Mouse (Mus musculus) erythroblast, embryonic 14.5 days (primary cell): Measurements from ENCODE around the gene Dnajb1. TPM values are rescaled to one million over a fixed set of nuclear protein-coding genes. Genes with fewer than 3 reads are reported as not detected.
"Not testable (repeated sequence)": the region's sequence is repeated elsewhere in the genome, so short reads cannot be mapped to it uniquely, and the experiment has no call there.

ENCODE experiments used
- H3K27me3 ChIP-seq: 2 replicates; pipeline ENCODE4 v1.6.1; 2012; ENCODE audit warnings: inconsistent platforms; ENCODE audit not compliant: control insufficient read depth
- H3K36me3 ChIP-seq: 2 replicates; pipeline ENCODE4 v1.6.1; 2012; ENCODE audit warnings: mild to moderate bottlenecking, inconsistent platforms; ENCODE audit not compliant: control insufficient read depth
- H3K4me1 ChIP-seq: 2 replicates; pipeline ENCODE4 v1.6.1; 2012; ENCODE audit warnings: inconsistent platforms; ENCODE audit not compliant: control insufficient read depth
- H3K4me3 ChIP-seq: replicated peaks from 2 replicates; pipeline ENCODE3; 2012; ENCODE audit warnings: moderate library complexity, mild to moderate bottlenecking, inconsistent platforms
- H3K9me3 ChIP-seq: 2 replicates; pipeline ENCODE4 v1.6.1; 2012; ENCODE audit warnings: low read length, inconsistent platforms, mixed read lengths; ENCODE audit not compliant: control insufficient read depth
- GATA1 ChIP-seq: IDR thresholded peaks from 2 replicates; pipeline ENCODE4 v1.6.1; 2012; ENCODE audit warnings: low read length, inconsistent platforms, mixed read lengths
- TAL1 ChIP-seq: IDR thresholded peaks from 3 replicates; pipeline ENCODE4 v1.6.1; 2012; ENCODE audit warnings: low read length, inconsistent platforms, mixed read lengths
- polyA plus RNA-seq: library from polyadenylated mRNA; stranded (reverse); fragments of >175 nt; gene quantifications from 2 replicates; pipeline ENCODE4 v1.2.3, GENCODE M21; 2012

Dnajb1 gene
- polyA plus RNA-seq, 1 experiment, result 20.5 TPM

DNA sequence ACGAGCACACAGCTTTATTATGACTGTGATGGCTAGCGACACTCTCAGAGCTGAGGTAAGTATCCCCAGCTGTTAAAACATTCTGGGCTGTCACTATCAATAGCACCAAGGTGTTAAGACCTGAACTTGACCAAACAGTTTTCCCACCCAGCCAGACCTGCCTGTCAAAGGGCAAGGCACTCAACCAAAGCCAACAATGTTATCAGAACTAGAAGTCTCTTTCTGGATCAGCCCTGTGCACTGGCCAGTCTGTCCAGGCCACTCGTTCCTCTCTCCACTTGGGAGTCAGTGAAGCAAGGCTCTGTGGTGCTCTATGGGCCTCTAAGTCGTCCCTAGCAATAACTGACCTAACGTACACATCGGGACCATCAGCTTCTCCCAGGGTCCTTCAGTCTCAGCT is 20.3 kb upstream of the Dnajb1 start:
- no peak overlapping the region for H3K4me3 ChIP-seq
- peaks cover 70% of the 10 kb centered on the region for H3K36me3 ChIP-seq
- H3K9me3 ChIP-seq, result no peaks in the 10 kb centered on the region
- H3K4me1 ChIP-seq, result peaks cover 20% of the 10 kb centered on the region
- TF ChIP-seq TAL1 (no peak), GATA1 (no peak)
- no peaks in the 10 kb centered on the region for H3K27me3 ChIP-seq

DNA sequence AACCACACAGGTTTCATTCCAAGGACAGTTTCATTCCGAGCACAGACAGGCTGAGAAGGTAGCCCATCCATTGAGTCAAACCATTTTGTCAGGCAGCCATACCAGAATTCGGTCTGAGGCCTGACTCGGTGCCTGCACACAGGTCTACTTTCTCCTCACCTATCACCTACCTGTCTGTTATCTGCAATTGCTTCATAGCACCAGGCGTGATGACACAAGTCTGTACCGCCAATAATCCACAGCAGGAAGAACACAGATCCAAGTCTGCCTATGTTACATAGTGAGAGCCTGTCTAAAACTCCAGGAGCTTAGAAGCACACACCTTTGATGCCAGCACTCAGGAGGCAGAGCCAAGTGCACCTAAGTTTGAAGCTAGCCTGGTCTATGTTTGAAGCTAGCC is 19.1 kb upstream of the Dnajb1 start:
- Histone ChIP-seq H3K9me3 (no peaks in the 10 kb centered on the region), H3K4me1 (peaks cover 31% of the 10 kb centered on the region), H3K36me3 (peaks cover 61% of the 10 kb centered on the region), H3K27me3 (no peaks in the 10 kb centered on the region), H3K4me3 (no peak overlapping the region)
- TF ChIP-seq TAL1 (no peak), GATA1 (no peak)

DNA sequence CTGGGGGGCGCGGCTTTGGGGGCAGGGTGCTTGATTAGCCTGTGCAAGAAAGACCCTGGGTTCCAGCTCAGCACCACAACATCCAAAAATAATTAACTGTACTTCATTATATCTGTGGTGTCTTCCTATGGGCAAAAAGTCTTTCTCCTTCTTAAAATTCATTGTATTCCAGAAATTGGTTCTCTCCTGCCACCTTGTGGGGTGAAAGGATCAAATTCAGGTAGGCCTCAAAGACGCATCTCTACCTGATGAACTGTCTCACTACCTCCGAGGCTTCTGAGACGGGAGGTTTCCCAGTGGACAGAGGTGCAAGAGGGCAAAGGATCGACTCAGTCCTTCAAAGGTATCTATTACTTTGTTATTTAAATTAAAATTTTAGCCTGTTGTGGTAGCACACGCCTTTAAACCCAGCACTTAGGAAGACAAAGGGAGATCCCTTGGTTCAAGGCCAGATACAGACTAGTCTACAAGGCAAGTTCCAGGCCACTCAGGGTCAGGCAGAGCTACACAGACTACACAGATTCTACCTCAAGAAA is 17.4 kb upstream of the Dnajb1 start:
- Histone ChIP-seq H3K27me3 (no peaks in the 10 kb centered on the region), H3K4me1 (peaks cover 35% of the 10 kb centered on the region), H3K4me3 (no peak overlapping the region), H3K9me3 (no peaks in the 10 kb centered on the region), H3K36me3 (peaks cover 48% of the 10 kb centered on the region)
- no peak for TF ChIP-seq GATA1
- no peak for TF ChIP-seq TAL1

DNA sequence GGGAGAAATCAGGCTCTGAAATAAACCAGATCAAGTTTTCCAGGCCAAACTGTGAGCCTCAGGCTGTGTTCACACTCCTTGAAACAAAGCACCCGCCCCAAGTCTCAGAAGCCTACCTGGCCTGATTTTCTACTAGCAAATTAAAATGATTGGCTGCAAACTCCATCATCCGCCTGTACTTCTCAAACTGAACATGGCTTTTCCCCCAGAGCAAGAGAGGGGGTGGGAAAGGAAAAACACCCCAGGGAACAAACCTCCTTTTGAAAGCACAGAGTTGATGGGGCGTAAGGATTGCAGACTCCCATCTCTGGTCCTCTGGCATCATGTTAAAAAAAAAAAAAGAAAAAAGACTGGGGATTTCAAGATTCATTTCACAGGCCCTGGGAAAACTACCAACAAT is 15.3 kb upstream of the Dnajb1 start:
- H3K36me3 ChIP-seq, result peaks cover 37% of the 10 kb centered on the region
- no peaks in the 10 kb centered on the region for H3K9me3 ChIP-seq
- peaks cover 37% of the 10 kb centered on the region for H3K4me1 ChIP-seq
- peak overlapping the region; percentile 97 for H3K4me3 ChIP-seq
- no peaks in the 10 kb centered on the region for H3K27me3 ChIP-seq
- TF ChIP-seq TAL1 (no peak), GATA1 (no peak)

GRCm38 (mm10) chr8:83593325-83594166 is 14.4 kb upstream of the Dnajb1 start:
- Histone ChIP-seq H3K27me3 (no peaks in the 10 kb centered on the region), H3K4me1 (peaks cover 41% of the 10 kb centered on the region), H3K9me3 (no peaks in the 10 kb centered on the region), H3K4me3 (peak overlapping the region; percentile 97), H3K36me3 (peaks cover 28% of the 10 kb centered on the region)
- TF ChIP-seq TAL1 (no peak), GATA1 (no peak)

DNA sequence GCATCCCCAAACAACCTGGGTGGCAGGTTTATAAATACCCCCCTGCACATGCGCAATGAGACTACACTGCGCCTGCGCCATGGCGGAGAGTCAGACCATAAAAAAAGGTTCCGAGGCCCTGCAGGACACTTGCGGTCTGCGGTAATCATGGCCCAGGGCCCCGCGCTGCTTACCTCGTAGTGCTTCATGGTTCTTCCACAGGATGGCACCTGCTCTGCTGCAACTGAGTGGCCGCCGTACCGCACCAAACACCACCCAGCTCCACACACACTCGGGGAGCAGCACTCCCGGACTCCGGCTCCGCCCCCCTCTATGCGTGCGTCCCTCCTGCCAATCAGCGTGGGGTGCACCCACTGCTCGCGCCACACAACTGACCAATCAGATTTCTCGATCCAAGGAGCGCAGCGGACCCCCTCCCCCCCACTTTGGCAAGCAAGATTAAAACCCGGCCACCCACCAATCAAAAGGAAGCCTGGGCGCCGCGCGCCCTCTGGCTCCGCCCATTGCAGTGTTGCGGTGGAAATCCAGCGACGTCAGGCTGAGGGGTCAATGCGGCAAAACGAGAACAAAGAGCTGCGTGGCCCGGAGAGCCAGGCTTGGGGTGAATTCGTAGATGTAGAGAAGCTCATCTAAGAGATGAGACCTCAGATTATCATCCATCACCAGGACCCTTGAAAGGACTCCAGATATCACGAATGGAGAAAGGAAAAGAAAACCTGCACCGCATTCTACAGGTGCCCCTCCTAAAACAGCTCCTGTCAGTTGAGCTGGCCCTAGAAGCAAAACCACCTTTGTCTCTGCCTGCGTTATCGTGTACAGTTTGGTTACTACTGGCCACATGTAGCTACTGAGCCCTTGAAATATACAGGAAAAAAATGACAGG is 13.6 kb upstream of the Dnajb1 start:
- no peak for TF ChIP-seq TAL1
- TF ChIP-seq GATA1, result peak; percentile 74
- peaks cover 50% of the 10 kb centered on the region for H3K4me1 ChIP-seq
- no peaks in the 10 kb centered on the region for H3K9me3 ChIP-seq
- H3K36me3 ChIP-seq, result peaks cover 24% of the 10 kb centered on the region
- peak overlapping the region; percentile 97 for H3K4me3 ChIP-seq
- no peaks in the 10 kb centered on the region for H3K27me3 ChIP-seq

DNA sequence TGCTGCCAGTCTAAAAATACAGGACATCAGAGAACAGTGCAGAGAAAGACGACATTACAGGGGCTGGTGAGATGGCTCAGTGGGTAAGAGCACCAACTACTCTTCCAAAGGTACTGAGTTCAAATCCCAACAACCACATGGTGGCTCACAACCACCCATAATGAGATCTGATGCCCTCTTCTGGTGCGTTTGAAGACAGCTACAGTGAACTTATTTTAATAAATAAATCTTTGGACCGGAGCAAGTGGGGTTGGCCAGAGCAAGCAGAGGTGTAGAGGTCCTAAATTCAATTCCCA is 13.0 kb upstream of the Dnajb1 start:
- peak overlapping the region; percentile 97 for H3K4me3 ChIP-seq
- H3K36me3 ChIP-seq, result peaks cover 22% of the 10 kb centered on the region
- H3K27me3 ChIP-seq, H3K9me3 ChIP-seq: not testable (repeated sequence)
- peaks cover 55% of the 10 kb centered on the region for H3K4me1 ChIP-seq

GRCm38 (mm10) chr8:83596369-83596768 is 11.6 kb upstream of the Dnajb1 start:
- Histone ChIP-seq H3K36me3 (peaks cover 13% of the 10 kb centered on the region), H3K4me3 (no peak overlapping the region), H3K9me3 (no peaks in the 10 kb centered on the region), H3K27me3 (no peaks in the 10 kb centered on the region), H3K4me1 (peaks cover 62% of the 10 kb centered on the region)
- TF ChIP-seq TAL1, result no peak
- TF ChIP-seq GATA1, result no peak

GRCm38 (mm10) chr8:83598146-83598545 is 9.8 kb upstream of the Dnajb1 start:
- Histone ChIP-seq H3K4me1 (peaks cover 64% of the 10 kb centered on the region), H3K4me3 (no peak overlapping the region)
- TF ChIP-seq GATA1 (no peak), TAL1 (no peak)

More at GRCm38 (mm10) chr8:83598146-83598545, 9.8 kb upstream of the Dnajb1 start:
- Histone ChIP-seq H3K36me3 (peaks cover 14% of the 10 kb centered on the region), H3K9me3 (no peaks in the 10 kb centered on the region), H3K27me3 (no peaks in the 10 kb centered on the region)
